ENCODE assay signal across 10 mouse cellular contexts in genomic region chr4:53437110-53437755, GRCm38 (mm10). TPM values are rescaled to one million over a fixed set of nuclear protein-coding genes. Genes with fewer than 3 reads are reported as not detected.
DNase-seq lines count a peak whose midpoint lies in the region; ATAC-seq and TF ChIP-seq lines count a peak whose summit lies in the region.
"Had no signal": no experiment of that assay in that cellular context is flagged by ENCODE, and none has a peak within 500 bp of the region (broad histone marks: within the 10 kb centered on the region; RNA-seq: fewer than 3 reads in every experiment).

No protein-coding gene starts in this region.

- H3K36me3 ChIP-seq in intestine, postnatal 0 days (ENCODE audit: control insufficient read depth, insufficient read depth): no peaks in the 10 kb centered on the region
- H3K36me3 ChIP-seq in intestine, embryonic 15.5 days: no peaks in the 10 kb centered on the region
- no peaks in the 10 kb centered on the region for H3K36me3 ChIP-seq in lung, postnatal 0 days (ENCODE audit: insufficient read depth, low read length)
- H3K36me3 ChIP-seq: hindbrain, embryonic 15.5 days had no signal

- 71% methylated on average over 10 of the region's 10 CpGs for WGBS in intestine, postnatal 0 days
- 62% methylated on average over 10 of the region's 10 CpGs for WGBS in intestine, embryonic 15.5 days
- 61% methylated on average over 10 of the region's 10 CpGs for WGBS in lung, postnatal 0 days

- peak overlapping the region; percentile 30; the same call in 1 of the 2 replicates for H3K27ac ChIP-seq in intestine, postnatal 0 days (ENCODE audit: low read depth, low read length)
- H3K27ac ChIP-seq in intestine, embryonic 15.5 days: no peak overlapping the region
- H3K27ac ChIP-seq in lung, postnatal 0 days (ENCODE audit: low read length): no peak overlapping the region
- H3K27ac ChIP-seq: hindbrain, embryonic 15.5 days had no signal

- DNase-seq in MN1 (ENCODE audit: low spot score): peak; percentile 65
- DNase-seq in fibroblast of lung, adult 2 months (ENCODE audit: low read depth): peak; percentile 77
- DNase-seq in lung, postnatal 0 days (ENCODE audit: low spot score): peak; percentile 80
- no peak for DNase-seq in embryo, embryonic 9.5 days (ENCODE audit: extremely low spot score)
- no peak for DNase-seq in thymus, postnatal 0 days (ENCODE audit: low spot score)
- DNase-seq: liver, postnatal 0 days; thymus, postnatal 36 days had no signal

- ATAC-seq in intestine, postnatal 0 days: no peak
- no peak for ATAC-seq in intestine, embryonic 15.5 days
- no peak for ATAC-seq in lung, postnatal 0 days
- ATAC-seq: liver, postnatal 0 days had no signal

- no peaks in the 10 kb centered on the region for H3K27me3 ChIP-seq in intestine, postnatal 0 days (replicated peaks; ENCODE audit: control insufficient read depth, insufficient read depth, low read length)
- H3K27me3 ChIP-seq in intestine, embryonic 15.5 days (replicated peaks): no peaks in the 10 kb centered on the region
- no peaks in the 10 kb centered on the region for H3K27me3 ChIP-seq in lung, postnatal 0 days (replicated peaks; ENCODE audit: insufficient read depth, low read length)
- H3K27me3 ChIP-seq: hindbrain, embryonic 15.5 days had no signal

- no peak overlapping the region for H3K4me3 ChIP-seq in intestine, postnatal 0 days (ENCODE audit: low read depth, low read length)
- no peak overlapping the region for H3K4me3 ChIP-seq in intestine, embryonic 15.5 days (replicated peaks)
- no peak overlapping the region for H3K4me3 ChIP-seq in lung, postnatal 0 days (ENCODE audit: low read depth, low read length)
- H3K4me3 ChIP-seq: hindbrain, embryonic 15.5 days had no signal

- H3K4me1 ChIP-seq in intestine, postnatal 0 days (replicated peaks; ENCODE audit: control insufficient read depth, insufficient read depth, low read length): peaks cover under 1% of the 10 kb centered on the region; the same call in 1 of the 2 replicates
- 0 out of 2 replicates have a peak, but pooled peaks cover 8% of the 10 kb centered on the region for H3K4me1 ChIP-seq in intestine, embryonic 15.5 days (replicated peaks)
- 0 out of 2 replicates have a peak, but pooled peaks cover 3% of the 10 kb centered on the region for H3K4me1 ChIP-seq in lung, postnatal 0 days (ENCODE audit: insufficient read depth, low read depth, low read length)

- no peak for TF ChIP-seq CTCF in intestine, postnatal 0 days (IDR thresholded peaks at IDR 0.05; ENCODE audit: low read depth)
- no peak for TF ChIP-seq CTCF in lung, postnatal 0 days (IDR thresholded peaks at IDR 0.05)

- H3K4me2 ChIP-seq in intestine, postnatal 0 days (replicated peaks; ENCODE audit: low read depth): no peak overlapping the region
- no peak overlapping the region for H3K4me2 ChIP-seq in intestine, embryonic 15.5 days (replicated peaks)
- no peak overlapping the region for H3K4me2 ChIP-seq in lung, postnatal 0 days (replicated peaks; ENCODE audit: low read depth, low read length)
- H3K4me2 ChIP-seq: hindbrain, embryonic 15.5 days had no signal

- no peak for TF ChIP-seq EP300 in lung, postnatal 0 days (IDR thresholded peaks at IDR 0.05)

- no peaks in the 10 kb centered on the region for H3K9me3 ChIP-seq in intestine, postnatal 0 days (ENCODE audit: control insufficient read depth)
- no peaks in the 10 kb centered on the region for H3K9me3 ChIP-seq in intestine, embryonic 15.5 days
- no peaks in the 10 kb centered on the region for H3K9me3 ChIP-seq in lung, postnatal 0 days (ENCODE audit: low read length)
- H3K9me3 ChIP-seq: hindbrain, embryonic 15.5 days had no signal

- H3K9ac ChIP-seq in intestine, postnatal 0 days (ENCODE audit: low read depth, low read length): no peak overlapping the region
- H3K9ac ChIP-seq in intestine, embryonic 15.5 days: no peak overlapping the region
- no peak overlapping the region for H3K9ac ChIP-seq in lung, postnatal 0 days (replicated peaks; ENCODE audit: low read depth)
- H3K9ac ChIP-seq: hindbrain, embryonic 15.5 days; liver, postnatal 0 days had no signal

RNA-seq across cellular contexts. Expression of gene Slc44a1, which starts 3.0 kb away (rescaled TPM):
- 27.9 and 28.3 TPM in 2 replicates for polyA plus RNA-seq in intestine, postnatal 0 days (2015; fragmentation: Nextera tagmentation; extraction: Ambion mirVana)
- polyA plus RNA-seq in intestine, embryonic 15.5 days (2015; fragmentation: Nextera tagmentation; extraction: Ambion mirVana): 51.6 and 56.3 TPM in 2 replicates
- polyA plus RNA-seq in lung, postnatal 0 days (2015; fragmentation: Nextera tagmentation; extraction: Ambion mirVana): 30.4 and 31.7 TPM in 2 replicates
- 9.5 and 9.6 TPM in 2 replicates for polyA plus RNA-seq in thymus, postnatal 0 days (2015; fragmentation: Nextera tagmentation; extraction: Ambion mirVana)

Comparison
In these comparisons a context has a peak if more than half of its experiments do, and no peak if none do; other contexts are left out.
1. DNase-seq: peak in MN1 (single experiment), fibroblast of lung, adult 2 months (single experiment) and lung, postnatal 0 days (single experiment); none in embryo, embryonic 9.5 days (single experiment) and thymus, postnatal 0 days (single experiment).